Mouse (Mus musculus) adrenal gland (tissue): ENCODE data around the gene Dyrk1a.

Experiments used
- intact Hi-C: fragments of 180-260 bp; cut with DNase I; formaldehyde crosslinking; loops from one replicate; pipeline ENCODE4 v1.15.1; 2025

The Dyrk1a gene

DNA sequence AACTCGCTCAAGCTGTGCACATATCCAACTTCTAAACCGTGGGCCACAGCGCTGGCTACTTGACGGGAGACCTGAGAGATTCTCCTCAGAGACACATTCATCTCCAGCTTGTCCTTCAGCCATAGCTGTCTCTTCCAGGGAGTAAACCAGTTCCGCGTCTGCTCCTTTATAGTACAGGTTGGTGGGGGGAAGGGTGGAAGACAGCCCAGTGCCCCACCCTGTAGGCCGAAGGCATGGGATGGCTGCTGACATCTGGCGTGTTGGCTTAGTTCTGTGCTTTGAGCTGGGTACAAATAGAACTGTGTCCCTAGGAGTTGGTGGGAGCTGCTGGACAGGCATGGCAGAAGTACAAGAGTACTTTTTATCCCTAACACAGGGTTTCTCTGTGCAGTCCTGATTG, 18.4 kb downstream of the Dyrk1a start:
- intact Hi-C loops: no loop called here

DNA sequence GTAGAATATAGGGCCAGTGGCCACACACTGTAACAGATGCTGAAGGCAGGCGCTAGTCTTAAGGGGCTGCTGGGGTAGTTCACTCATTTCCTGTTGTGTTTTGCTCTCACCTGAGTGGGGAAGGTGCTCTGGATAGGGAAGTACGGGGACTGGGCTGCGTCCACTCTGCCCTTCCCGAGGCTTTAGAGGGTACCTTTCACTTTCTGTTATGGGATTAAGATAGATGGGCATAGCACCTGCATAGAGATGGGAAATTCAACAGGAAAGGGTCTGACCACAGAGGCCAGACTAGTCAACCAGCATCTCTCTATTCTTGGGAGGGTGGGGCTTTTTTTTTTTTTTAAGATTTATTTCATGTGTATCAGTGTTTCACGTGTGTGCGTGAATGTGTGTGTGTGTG, 19.2 kb downstream of the Dyrk1a start:
- intact Hi-C loops: no loop called here

DNA sequence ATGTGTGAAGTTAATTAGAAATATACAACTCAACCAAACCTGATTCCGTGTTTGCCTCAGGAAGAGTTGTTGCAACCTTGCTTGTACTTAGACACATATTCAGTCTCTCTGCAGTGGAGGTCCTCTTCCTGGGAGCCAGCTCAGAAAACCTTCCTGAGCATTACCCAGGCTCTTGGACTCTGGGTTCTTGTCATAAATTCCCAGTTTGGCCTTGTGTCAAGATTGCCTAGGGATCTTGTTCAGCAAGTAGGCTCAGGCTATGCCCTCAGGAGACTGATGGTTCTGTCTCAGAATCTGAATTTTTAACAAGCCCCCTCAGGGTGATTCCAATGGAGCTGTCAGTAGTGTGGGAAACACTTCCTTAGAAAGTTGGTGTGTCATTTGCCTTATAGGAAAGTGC, 19.8 kb downstream of the Dyrk1a start:
- intact Hi-C loops: no loop called here

DNA sequence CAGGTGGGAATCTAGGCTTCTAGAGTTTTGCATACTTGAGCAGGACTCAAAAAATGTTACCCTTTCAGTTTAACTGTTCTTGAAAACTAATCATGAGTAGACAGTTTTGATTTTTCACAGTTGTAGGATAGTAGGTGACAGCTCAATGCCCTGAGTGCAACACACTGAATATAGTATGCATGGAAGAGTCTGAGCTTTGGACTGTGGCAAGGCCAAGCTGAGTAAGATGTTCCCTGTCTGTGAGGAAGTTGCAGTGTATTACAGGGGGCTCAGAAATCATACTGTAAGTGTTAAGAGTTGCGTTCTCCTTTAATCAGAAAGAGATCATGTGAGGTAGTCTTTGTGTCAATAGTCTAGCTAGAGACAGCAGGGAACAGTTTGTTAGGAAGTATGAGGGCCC, 20.4 kb downstream of the Dyrk1a start:
- intact Hi-C loops: no loop called here

DNA sequence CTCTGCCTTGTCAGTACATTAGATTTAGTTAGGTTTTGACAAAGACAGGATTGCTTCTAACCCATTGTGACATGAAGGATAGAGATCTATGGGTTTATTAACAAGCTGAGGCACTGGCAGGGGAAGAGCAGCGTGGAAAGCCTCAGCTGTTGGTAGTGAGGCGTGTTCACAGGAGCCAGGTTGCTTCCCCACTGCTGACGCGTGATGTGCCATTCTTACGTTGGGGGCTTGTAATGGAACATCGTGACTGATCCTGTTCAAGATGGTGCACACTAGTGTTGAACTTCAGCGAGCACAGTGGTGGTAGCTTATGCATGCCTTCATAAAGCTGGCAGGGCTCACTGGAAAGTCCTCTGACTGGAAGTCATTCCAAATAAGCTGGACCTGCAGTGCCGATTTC, 21.2 kb downstream of the Dyrk1a start:
- intact Hi-C loops: no loop called here

DNA sequence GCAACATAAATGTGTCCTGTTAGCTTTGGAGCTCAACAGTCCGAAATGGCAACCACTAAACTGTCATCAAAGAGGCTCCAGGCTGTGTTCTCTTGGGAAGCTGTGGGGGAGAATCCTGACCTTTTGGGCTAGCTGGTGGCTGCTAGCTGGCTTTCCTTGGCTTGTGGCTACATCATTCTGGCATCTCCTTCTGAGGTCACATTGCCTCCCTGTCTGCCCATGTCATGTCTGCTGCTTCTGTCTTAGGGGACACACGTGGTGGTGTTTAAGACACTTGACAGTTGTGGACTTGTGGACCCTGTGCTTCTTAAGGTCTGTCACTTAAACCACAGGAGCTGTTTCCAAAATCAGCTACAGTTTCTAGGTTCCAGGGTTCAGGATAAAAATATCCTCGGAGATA, 21.7 kb downstream of the Dyrk1a start:
- intact Hi-C loops: no loop called here

DNA sequence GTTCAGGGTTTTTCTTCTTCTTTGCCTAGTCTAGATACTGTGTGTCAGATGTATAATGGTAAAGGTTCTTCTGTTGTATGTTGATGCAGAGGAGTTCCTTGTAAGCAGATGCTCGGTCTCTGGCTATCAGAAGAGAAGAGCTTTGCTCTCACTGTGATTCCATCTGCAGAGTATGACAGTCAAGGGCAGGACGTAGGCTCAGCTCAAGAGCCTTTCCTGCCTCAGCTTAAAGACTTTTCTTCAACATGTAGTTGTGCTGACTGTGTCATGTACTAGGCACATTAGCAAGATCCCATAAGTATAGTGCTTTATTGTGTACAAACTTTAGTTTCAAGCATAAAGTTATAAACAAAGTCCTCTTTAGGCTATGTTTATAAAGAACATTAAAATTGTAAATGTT, 26.8 kb downstream of the Dyrk1a start:
- intact Hi-C loops: no loop called here

DNA sequence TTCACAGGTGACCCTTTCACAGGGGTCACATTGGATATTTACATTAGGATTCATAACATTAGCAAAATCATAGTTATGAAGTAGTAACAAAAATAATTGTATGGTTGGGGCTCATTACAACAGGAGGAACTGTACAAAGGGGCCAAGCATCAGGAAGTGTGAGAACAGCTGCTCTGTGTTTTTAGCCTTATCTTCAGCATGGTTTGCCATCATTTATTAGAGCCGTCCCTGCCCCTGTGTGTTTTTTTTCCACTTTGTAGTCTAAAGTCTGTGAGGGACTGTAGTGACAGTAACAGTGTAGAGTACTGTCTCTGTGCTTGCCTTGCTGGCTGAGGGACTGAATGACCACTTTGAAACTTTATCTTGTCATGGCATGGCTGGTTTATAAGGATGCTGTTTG, 27.8 kb downstream of the Dyrk1a start:
- intact Hi-C loops: no loop called here

DNA sequence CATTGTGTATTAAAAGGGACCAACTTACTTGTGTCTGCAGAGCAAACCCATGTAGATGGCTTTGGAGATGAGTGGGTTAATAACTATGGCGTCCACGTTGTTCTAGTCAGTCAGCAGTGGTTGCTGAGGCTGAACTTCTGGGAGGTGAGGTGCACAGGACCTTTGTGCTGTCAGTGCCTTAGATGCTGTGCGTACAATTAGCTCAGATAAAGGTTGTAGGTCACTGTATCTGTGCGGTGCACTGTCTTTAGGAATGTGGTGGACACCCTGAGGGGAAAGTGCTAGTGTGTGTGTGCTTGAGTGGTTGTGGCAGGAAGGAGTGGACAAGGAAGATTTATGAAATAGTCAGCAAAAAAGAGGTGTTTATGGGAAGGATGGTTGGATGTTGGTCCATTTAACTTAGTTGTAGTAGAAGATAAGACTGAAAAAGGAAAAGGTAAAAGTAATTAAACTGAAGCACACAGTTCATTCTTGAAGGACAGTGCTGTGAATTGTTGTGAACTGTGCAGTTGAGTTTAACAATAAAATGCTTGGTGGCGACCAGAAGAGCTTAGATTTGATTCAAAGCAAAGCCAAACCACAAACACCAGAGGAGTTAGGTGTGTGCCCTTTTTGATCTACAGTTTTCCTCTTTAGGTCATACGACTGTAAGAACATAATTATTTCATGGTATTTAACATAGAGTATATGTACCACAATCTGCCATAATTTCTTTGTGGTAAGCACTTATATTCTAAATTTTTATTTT, 30.3 kb downstream of the Dyrk1a start:
- intact Hi-C loops: no loop called here

DNA sequence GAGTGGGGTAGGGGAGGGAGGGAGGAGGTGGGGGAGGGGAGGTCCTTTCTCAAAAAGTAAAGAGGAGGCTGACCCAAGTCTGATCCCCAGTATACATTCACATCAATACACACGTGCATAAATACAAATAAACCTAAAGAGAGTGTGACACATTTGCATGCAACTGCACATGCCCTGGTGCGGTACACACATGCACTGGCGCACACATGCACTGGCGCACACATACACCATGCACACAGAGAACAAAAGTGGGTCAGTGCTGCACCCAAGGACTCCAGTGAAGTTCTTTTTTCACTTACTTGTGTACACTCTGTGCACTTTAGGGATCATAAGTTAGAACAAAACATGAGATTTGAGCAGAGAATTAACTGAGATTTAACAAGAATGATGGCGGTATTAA, 31.3 kb downstream of the Dyrk1a start:
- intact Hi-C loops: no loop called here

DNA sequence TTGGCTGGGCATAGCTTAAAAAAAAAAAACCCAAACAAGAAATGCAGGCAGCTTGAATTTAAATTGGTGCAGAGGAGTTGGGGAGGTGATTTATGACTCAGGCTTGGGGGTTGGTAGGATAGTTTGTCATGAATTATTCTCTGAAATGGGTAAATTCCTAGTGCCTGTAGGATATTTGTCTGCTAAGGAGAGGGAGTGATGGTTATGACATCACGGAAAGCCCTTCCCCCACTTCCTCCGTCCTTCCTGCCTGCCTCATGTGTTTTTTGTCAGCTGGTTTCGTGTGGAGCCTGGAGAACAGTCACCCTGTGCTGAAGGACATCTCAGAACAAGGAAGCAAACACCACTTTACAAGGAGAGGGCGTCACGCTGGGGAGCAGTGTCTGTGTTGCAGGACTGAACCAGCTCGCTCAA, 31.7 kb downstream of the Dyrk1a start:
- intact Hi-C loops: no loop called here

DNA sequence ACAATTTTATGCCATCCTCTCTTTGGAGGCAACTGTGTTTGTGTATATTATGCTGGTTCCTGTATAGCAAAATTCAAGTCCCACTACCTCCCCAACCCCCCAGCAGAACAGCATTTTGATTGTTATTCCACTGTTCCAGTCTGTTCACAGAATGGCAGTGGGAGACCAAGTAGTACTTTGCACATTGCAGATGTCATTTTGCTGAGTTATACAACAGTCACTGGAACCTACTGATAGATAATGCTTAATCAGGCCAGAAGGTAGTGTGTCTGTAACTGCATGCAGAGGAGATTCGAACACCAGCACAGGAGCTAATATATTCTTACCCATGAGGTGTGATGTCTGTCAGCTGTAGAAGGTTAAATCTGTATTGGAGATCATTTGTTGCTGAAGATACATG, 32.4 kb downstream of the Dyrk1a start:
- intact Hi-C loops: no loop called here

DNA sequence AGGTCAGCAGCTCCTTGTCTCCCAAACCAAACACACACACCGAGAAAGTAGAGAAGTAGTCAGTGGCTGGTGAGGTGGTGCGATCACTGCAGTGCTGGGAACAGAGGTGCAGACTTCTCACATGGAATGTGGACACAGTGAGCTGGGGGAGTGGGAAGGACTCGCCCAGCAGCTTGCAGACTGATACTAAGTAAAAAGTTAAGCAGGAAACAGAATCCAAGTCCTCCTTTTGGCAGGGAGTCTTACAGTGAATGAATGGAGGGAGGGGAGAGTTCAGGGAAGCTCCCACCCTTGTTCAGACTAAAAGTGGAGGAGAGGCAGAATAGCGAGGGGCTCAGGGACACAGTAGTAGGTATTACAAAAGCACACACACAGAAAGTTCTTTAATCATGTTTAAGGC, 32.9 kb downstream of the Dyrk1a start:
- intact Hi-C loops: no loop called here

DNA sequence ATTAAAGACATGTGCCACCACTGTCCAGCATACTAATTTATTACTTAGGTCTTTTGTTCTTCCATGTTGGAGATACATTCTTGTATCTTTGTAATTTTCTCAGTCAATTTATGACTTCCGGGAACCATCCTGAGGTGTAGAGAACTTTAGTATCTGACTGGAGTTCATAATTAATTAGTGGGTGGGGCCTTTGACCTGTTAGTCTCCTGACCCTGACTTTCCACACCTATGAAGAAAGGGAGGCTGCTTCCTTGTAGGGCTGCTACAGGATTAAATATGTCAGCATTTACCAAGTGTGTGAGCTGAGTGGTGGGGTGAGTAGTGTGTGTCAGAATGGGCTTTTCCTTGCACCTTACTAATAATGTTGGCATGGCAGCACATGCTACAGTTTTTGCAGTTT, 36.4 kb downstream of the Dyrk1a start:
- intact Hi-C loops: no loop called here

DNA sequence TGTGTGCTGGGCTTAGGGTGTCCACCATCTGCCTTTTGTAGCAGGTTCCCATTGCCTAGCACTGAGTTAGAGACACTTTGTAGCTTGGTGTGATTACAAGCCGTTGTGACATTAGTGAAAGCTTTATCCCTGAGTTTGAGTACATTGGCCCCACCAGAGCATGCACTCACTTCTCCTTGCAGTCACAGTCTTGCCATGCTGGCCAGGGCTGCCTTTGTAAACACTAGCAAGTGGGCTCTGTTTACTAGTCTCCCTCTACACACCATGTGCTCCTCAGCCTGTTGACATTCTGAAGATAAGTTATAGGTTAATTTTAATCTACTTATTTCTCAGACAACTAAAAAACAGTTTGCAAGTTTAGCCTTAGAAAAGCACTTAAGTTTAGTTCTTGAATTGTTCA, 37.7 kb downstream of the Dyrk1a start:
- intact Hi-C loops: no loop called here

DNA sequence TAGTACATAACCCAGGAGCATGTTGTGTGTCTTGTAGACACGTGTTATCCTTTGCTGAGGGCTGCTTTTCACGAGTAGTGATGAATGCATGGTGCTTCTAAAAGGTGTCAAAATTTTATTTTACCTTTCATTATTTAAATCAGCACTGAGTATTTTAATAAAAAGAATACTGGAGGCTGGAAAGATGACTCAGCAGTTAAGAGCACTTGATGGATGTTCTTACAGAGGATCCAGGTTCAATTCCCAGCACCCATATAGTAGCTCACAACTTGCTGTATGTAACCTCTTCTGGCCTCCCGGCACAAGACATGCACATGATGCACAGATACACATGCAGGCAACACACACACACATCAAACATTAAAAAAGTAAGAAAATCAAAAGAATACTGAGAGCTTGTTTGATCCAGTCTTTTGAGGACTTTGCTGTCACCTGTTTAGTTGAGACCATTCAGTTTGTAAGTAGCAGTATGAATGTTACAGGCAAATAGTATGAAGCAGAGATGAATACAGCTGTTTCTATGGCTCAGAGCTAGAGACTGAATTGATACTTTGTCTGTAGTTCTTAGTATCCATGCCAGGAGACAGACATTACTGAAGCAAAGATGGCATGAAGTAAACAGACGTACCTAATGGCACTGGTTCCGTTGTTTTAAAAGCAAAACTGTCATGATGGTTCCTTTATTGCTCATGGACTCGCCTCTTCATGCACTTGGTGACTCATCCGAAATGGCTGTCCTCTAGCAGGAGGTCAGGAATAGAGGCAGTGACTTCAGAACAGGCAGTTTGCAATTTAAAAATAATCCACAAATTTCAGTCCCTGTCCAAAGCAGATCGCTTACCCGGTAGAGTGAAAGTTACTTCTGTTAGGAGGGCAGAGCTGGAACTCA, 39.1 kb downstream of the Dyrk1a start:
- intact Hi-C loops: no loop called here

DNA sequence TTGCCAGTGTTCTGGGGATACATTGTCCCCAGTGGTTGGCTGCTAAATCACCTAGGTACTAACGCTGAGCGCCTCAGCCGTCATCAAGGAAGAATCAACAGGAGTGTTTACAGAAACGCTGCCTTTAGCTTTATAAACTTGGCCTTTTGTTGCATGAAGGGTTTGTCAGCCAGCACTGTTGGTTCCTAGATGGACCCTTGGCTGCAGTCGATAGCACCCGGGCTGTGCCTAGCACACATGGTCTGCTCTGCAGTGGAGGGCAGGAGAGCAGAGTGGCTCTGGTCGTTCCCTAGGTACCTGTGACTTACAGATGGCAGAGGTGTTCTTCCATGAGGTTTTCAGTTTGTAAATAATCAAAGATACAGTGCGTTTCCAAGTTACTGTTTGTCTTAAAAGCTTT, 42.8 kb downstream of the Dyrk1a start:
- intact Hi-C loops: no loop called here

DNA sequence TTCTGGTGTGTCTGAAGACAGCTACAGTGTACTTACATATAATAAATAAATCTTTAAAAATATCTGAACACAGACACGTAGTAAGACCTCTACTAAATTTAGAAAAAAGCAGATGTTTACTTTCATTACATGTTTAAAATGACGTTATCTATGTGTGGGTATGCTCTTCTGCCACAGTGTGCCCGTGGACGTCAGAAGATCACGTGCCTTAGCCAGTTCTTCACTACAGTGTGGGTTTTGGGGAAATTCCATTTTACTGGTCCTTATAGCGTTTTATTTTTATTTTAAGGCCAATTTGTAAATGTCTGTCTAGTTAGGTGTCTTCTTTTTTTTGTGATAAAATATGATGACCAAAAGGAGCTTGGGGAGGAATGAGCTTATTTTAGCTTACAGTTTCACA, 47.4 kb downstream of the Dyrk1a start:
- intact Hi-C loops: loop anchor here (5.0 kb wide), 2 partner anchors 45 to 100 kb away; partner anchors contain the start of gene Dyrk1a

DNA sequence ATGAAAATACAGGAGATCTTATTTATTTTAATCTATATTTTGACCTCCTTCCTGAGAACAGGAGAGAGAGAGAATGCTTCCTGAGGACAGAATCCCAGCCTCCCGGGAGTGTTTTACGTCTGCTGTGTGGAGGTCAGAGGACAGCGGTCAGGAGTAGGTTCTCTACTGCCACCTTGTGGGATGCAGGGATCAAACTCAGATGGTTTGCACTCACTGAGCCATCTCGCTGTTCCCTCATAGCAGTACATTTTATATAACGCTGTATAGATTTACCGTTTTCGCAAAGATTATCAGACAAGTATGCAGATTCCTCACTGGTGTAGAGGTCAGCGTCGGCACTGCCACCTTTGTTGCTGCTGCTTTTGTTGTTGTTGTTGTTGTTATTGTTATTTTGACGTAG, 48.7 kb downstream of the Dyrk1a start:
- intact Hi-C loops: loop anchor here (5.0 kb wide), 2 partner anchors 46 to 101 kb away; partner anchors contain the start of gene Dyrk1a

DNA sequence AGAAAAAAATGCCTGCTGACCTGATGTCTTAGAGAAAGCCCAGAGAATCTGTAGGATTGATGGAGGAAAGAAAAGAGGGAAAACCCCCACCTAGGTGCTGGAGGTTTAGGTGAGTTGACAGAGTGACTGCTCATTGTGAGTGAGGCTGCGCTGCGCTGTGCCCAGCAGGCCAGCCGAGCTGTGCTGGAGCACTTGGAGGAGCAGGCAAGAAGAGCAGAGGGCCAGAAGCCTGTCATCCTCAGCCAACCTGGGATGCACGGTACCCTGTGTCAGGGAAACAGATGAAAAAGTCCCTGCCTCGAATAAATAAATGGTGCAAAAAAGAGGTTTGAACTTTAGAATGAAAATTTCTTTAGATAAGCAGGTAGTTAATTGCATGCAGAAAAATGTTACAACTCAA, 49.5 kb downstream of the Dyrk1a start:
- intact Hi-C loops: loop anchor here (5.0 kb wide), 2 partner anchors 47 to 102 kb away; partner anchors contain the start of gene Dyrk1a

DNA sequence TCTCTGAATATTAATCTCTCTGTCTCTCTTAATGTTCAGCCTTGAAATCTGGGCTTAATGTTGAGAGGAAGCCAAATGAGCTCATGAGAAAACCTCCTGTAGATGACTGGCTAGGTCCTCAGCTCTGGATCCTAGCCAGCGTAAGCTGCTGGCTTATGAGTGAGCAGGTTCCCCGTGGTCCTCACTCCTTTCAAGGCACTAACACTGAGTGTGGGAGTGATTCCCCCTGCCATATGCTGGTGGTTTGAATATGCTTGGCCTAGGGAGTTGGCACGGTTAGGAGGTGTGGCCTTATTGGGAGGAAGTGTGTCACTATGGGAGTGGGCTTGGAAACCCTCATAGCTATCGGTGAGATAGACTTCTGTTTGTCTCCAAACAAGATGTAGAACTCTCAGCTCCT, 55.1 kb downstream of the Dyrk1a start:
- intact Hi-C loops: no loop called here

DNA sequence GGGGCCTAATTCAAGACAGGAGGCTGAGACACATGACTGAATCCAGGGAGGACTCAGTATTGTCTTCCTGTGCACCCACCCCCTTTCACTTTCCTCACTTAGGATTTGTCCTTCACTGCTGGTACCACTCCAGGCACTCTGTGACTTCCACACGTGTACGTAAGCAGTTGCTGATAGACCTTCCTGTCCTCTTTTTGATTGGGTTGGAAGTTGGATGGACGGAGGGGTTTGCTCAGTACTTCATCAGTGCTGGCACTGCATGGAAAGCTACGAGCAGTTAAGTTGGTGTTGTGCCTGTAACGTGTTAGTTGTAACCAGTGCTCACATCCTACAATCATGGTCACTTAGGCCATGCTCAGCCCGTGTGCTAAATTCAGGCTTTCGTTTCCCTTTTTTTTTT, 55.8 kb downstream of the Dyrk1a start:
- intact Hi-C loops: no loop called here

DNA sequence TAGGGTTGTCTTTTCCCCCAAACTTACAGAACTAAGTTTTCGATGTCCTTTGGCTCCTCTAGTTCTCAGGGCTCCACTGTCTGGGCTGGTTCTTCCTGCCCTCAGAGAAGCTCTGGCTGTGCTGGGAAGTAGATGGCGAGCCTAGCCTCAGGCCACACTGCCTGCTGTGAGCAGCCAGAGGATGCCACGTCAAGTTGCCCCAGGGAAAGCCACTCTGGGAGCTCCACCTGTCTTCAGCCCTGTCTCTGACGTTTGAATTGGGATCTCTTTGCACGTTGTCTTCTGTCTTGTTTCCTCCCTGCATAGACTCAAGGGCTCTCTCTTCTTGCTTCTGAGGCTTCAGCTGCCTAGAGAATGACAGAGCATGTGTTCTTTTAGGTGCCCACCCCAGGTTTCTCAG, 57.9 kb downstream of the Dyrk1a start:
- intact Hi-C loops: no loop called here
